Mouse (Mus musculus): ENCODE measurements around the gene Cntnap2. TPM values are rescaled to one million over a fixed set of nuclear protein-coding genes. Genes with fewer than 3 reads are reported as not detected.
A peak's percentile ranks its signal among the peaks of the same experiment; 100 is the strongest.
"Not testable (repeated sequence)": the region's sequence is repeated elsewhere in the genome, so short reads cannot be mapped to it uniquely, and the experiment has no call there.

Gene Cntnap2
- total RNA-seq, 2 experiments from 2014 or later = 100 to 104 TPM

DNA sequence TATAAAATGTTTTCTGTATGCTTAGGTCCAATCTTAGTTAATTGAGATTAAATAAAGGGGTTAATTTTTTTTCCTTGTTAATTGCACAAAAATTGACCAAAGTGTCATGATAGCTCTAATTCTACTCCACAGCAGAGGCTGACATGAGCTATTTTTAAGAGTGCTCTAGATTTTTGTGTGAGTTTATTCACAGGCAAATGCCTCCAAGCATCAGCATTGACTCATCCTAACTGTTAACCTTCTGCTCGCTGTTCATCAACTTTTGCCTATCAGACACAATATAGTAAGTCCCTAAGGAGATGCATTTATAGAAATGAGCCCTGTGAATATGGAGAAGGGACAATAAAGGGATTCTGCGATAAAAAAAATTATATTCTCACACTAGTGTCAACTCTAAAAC, 1138.1 kb downstream of the Cntnap2 start:
- intact Hi-C loops (cut with DNase I) = no loop called here
- no peak for DNase-seq

DNA sequence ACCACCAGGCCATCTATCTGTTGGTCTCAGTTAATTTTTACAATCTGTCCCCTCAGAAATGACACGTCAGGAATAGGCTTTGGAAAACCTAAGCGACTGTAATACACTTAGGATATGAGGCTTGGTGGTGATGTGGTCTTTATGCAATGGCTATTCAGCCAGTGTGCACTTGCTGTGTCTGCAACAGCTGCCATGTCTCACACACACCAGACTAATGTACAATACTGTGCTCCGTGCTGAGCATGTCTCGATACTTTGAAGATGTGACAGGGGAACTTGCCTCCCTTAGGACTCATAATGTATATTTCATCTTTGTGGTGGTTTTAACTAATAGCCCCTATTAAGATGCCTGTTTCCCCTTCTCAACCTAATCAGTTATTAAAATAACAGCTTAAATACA, 1142.7 kb downstream of the Cntnap2 start:
- no peak for DNase-seq
- intact Hi-C loops (cut with DNase I) = no loop called here

DNA sequence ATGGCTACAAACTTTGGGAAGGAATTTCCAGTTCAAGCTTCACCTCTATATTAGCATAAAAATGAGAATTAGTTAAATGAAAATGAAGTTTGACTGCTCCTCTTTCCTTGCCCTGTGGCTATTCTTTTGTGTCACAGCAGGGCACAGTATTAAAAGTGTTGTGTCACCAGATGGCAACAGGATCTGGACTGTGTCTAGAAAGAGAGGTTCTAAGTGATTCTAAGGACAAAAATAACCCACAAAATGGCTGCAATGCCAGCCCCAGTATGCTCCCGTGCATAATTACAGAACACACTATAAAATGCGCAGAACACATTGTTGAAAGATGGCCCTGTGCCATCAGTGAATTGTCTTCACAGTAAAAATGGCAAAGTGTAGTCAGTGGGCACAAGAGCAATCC, 1146.4 kb downstream of the Cntnap2 start:
- DNase-seq = peak; percentile 1
- intact Hi-C loops (cut with DNase I) = no loop called here

DNA sequence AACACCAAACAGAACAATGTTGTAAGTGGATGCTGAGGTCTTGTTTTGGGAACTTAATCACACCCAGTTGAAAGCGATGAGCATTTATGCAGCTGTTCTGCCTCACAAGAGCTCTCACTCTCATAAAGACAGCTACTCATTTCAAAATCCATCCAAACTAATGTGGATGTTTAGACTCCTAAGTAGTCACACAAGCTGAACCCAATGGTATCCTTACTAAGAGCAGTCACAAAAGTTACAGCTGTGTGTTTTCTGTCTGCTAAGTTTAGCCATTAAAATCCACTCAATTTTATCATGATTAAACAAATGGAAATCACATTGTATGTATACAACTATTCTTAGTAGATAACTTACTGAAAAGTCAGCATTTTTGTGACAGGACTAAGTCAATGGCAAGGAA, 1173.7 kb downstream of the Cntnap2 start:
- no peak for DNase-seq
- intact Hi-C loops (cut with DNase I) = no loop called here

DNA sequence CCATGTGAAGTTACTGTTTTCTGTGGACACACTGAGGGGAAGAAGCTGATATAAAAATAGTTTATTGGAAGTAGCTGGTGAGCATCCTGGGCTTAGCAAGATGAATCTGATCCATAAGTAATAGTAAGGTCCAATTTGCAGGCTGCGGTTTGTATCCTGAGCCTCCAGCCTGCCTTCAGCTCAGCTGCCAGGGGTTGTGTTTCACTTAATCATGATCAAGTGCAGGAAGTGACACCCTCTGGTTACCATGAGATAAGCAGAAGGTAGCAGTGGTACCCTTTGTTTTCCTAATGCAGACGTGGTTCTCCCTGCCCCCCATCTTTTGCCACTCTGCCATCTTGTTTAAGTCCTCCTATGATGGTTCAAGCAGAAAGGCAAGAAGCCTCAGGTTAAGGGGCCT, 1181.2 kb downstream of the Cntnap2 start:
- intact Hi-C loops (cut with DNase I) = no loop called here

DNA sequence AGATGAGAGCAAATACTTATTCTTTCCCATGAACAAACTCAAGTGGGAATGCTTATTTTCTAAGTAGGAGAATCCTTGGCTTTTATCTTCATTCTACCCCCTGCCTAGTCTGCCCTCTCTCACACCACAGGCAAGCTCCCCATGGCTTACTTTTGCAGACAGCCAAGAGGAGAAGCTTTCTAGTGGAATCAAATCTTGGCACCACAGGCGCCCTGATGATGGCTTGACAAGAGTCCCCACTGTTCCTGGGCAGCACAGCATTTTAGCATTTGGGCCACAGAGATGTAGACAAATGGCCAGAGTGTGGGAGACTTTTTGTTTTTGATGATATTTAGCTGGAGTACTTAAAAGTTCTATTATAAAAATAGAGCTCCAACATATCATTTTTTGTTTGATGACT, 1204.0 kb downstream of the Cntnap2 start:
- DNase-seq = peak; percentile 66
- intact Hi-C loops (cut with DNase I) = no loop called here

More for the DNA sequence above, 1181.2 kb downstream of the Cntnap2 start:
- no peak for DNase-seq

DNA sequence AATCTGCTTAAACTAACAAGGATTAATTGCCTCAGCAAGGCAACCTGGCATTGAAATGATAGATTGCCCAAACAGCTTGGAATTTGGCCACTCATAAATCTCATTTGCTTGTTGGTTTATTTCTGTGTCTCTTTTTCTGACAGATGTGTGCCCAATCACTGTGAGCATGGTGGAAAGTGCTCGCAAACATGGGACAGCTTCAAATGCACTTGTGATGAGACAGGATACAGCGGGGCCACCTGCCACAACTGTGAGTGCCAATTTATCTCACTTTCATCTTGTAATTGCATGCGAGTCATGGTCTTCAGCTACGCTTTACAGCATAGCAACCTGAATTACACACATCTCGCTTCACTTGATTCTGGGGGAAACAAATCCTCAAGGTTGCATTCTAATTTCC, 1287.8 kb downstream of the Cntnap2 start:
- intact Hi-C loops (cut with DNase I) = no loop called here
- peak; percentile 58 for DNase-seq

DNA sequence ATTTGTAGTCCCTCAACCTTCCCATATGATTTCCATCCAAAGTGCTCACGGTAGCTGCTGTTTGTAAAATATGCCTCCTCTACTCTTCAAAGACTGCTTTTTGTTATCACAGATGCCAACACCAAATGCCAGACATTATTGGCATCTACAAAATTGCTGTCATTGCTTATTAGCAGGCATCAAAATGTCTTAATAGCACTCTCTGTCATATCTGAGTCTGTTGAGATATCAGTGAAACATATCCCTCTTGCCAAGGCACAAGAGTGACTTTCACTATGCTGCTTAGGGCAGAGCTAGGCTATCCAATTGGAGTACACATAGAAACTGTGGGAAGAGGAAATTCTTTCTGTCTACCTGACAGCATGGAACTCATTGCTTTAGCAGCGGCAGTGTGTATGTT, 1301.9 kb downstream of the Cntnap2 start:
- intact Hi-C loops (cut with DNase I) = no loop called here
- DNase-seq = no peak

DNA sequence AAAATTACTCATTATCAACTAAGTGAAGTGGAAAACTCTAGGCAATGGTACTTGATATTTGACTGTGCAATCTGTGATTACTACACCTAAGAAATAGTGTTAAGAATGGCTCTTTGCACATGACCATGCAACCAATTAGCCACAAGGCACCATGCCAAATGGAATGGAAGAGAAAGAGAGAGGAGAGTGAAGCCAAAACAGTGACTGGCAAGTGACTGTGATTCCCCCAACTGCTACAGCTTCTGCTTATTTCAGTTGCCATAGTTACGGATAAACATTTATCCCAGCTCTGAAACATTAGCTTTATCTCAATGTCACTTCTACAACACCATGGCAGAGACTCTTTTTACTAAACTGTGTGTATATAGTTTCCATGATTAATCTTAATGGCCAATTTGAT, 1303.0 kb downstream of the Cntnap2 start:
- intact Hi-C loops (cut with DNase I) = no loop called here
- DNase-seq = peak; percentile 61

DNA sequence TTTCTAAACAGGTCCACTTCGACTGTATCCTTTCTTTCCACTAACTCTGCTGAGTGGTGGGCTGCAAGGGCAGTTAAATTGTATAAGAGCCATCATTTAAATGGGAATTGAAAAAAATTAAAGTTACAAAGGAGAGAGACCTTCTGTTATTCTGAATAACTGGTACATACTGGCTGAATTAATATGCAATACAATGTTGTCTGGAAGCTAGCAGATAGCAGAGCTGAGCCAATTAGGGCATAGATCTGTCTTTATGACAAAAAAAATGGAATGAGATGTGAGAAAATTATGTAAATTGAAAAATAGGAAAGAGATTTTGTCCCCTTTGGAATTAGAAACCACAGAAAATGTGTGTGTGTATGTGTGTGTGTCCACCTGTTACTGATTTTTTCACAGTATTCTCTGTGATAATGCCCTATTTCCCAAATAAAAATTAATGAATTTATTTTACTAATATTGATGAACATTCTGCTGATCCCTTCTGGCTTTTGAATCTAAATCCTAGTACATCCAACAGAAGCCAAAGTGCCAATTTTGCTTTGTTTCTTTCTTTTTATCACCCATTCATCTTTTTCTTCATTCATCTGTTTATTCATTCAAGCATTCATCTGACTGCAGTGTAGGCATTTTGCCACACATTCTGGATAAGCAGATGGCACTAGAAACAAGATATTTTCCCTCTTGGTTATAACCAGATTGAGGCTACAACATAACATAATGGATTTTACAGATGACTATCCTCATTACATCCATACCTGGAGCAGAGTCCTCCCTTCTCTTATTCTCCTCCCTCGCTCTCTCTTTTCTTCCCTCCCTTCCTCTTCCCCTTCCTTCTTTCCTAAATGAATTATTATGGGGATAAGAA, 1339.8 kb downstream of the Cntnap2 start:
- intact Hi-C loops (cut with DNase I) = no loop called here
- peak; percentile 6 for DNase-seq

DNA sequence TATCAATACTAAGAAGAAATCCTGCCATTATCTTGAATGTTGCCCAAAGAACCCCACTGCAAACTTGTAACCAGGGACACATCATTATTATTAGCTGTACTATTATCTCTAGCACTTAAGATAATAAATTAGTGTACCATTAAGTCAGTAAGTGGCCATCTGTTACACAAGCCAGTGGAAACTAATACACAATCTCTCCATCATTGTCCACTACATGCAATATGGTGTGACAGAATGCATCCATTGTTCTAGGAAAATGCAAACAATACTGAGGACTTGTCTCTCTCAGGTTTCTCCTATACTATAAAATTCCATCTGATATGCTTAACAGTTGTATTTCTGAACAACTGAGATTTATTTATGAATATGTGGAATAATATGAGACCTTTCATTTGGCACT, 1355.0 kb downstream of the Cntnap2 start:
- no peak for DNase-seq
- intact Hi-C loops (cut with DNase I) = no loop called here

DNA sequence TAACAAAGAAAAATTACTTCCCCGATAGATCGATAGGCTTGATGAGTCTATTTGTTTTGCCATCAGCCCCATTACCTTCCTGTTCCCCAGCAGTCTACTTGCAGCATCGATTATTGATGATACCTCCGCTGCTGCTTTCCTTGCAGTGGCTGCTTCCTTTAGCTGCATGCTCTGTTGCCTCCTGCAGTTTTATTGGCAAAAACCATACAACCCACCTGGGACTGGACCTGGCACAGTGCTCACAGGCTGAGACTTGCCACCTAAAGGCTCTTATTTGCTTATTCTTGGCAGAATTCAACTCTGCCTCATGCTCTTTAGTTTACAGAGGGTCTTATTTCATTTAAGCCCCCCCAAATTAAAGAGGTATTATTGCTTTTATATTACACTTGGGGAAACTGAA, 1355.4 kb downstream of the Cntnap2 start:
- DNase-seq = peak; percentile 9
- intact Hi-C loops (cut with DNase I) = no loop called here

DNA sequence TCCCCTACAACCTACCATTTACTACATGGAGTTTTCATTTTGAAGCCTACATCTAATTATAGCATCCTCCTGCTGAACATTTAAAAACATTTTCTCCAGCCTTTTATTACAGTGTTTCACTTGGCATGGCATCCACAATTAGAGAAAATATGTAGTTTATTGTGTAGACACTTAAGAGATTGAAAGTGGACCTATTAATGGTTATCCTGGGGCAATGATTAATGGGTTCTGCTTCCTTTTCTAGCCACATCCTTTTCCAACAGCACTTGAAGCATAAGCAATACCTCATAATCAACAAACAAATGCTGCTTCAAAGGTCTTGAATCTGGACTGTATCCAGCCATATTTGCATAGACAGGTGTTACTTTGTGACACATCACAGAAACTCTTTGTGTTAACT, 1360.7 kb downstream of the Cntnap2 start:
- no peak for DNase-seq
- intact Hi-C loops (cut with DNase I) = no loop called here

DNA sequence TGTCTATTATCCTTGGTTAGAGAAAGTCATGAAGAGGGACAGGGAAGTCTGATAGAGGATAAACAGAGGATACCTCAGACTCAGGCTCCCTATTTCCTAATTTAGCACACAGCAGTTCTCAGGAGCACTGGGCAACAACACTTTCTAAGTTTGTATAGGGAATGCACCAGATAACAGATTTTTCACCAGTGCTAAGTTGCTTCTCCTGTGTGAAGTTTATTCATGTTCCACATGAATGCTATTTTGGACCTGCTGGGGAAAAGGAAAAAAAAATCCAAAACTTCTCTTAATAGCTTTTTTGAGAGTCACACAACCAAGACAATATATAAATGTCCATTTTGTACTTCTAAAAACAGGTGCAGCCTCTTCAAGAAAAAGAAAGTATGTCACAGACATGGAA, 1361.2 kb downstream of the Cntnap2 start:
- no peak for DNase-seq
- intact Hi-C loops (cut with DNase I) = no loop called here

DNA sequence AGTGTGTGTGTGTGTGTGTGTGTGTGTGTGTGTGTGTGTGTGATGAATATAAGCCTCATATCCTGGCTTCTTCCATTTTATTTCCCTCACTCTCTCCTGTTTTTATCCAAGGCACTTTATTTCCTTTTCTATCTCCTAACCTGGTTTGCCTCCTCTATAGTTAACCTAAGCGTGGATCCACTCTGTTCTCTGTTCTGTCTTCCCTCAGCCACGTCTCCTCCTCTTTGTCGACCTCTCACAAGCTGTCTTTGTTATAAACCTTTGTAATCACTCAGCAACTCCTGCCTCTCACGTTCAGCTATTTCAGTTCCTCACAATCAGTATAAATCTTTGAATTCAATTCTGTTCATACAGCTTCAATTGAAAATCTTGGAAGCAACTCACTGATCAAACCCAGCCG, 1369.1 kb downstream of the Cntnap2 start:
- intact Hi-C loops (cut with DNase I) = no loop called here
- no peak for DNase-seq

DNA sequence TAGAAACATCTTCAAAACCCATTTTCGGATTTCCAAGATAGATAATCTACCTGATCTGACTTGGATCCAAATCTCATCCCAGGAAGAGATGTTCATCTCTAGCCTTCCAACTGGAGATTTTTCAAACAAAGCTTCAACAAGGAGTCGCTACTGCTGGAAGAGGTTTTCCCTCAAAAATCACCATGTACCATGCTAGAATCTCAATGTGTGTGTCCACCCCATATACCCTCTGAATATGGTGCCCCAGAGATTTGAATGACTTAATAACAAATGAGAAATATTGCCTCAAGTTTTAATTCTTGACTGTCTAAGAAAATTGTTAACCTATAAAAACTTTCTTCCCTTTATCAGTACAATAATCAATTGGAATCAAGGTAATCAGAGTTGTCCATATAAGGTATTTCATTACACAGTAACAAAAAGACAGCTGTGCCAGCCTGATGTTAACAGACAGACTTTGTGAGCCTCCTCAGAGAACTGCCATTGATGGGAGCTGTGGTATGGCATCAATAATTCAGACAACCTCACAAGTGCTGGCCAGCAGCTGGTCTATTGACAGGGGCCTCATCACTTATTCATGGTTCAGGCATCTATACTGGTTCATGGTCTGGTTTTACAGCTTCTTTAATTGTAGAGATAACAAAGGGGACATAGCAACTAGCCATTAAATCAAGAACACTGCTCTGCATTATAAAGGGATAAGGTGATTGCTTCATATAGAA, 1391.9 kb downstream of the Cntnap2 start:
- no peak for DNase-seq
- intact Hi-C loops (cut with DNase I) = no loop called here

DNA sequence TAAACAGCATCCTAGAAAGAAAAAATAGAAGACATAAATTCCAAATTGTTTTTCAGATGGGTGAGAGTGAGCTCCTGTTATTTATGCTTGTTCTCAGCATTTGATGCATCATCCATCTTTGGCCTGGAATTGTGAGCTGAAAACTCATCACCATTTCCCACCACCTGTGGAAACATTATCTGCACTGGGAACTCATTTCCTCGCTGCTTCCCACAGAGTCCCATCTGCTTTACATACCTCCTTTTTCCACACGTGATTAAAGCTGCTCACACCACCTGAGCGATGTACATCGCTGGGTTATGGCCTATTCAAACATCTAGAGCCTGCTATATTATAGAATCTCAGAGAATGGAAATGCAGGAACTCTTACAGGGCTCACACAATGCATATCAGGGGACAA, 1413.5 kb downstream of the Cntnap2 start:
- intact Hi-C loops (cut with DNase I) = no loop called here
- DNase-seq = no peak

DNA sequence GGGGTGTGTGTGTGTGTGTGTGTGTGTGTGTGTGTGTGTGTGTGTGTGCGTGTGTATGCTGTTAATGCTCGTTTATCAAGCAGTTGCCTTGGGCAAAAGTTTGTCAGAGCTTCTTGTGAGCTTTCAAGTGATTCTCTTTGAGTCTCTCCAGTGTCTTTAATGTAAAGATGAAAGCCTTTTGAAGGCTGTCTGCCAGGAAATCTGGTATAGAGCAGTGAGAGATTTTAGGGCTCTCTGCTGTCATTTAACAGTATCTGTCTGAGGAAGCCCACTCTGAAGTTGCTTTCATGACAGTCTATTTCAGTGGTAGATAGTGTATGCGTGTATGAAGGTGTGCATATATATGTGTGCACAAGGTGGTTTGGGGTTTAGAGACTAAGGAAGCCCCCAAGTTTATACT, 1425.2 kb downstream of the Cntnap2 start:
- intact Hi-C loops (cut with DNase I) = no loop called here
- DNase-seq = no peak

DNA sequence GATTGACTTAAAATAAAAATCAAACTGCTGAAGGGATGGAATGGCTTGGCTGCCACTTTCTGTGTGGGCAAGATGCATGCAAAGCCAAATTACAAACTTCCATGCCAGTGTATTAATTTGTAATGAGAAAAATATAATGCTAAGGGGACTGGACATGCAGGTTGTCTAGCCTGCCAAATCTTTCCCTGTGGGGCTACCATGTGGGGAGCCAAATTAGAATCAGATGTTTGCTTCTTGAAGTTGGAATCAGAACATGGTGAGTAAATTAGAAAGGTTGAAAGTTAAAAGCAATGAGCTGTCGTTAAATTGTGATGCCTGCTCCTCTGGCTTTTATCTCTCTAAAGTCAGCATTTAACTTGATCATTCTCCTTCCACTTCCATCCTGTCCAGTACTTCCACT, 1443.6 kb downstream of the Cntnap2 start:
- DNase-seq = peak; percentile 41
- intact Hi-C loops (cut with DNase I) = no loop called here

DNA sequence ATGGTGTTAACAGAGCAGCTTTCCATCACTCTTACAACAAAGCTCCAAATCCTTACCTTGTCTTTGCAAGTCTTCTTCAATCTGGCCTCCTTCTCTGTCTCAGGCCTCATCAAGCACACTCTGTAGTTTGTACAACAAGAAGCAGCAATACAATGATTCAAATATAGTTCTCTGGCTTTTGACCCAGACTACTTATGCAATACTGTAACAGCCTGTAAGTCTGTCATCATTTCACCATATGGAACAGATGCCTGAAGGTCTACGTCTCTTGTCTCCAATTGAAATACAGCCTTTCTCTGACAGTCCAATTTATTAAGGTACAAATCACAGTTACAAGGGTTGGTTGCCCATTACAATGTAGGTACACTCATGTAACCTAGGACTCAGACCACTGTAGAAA, 1453.7 kb downstream of the Cntnap2 start:
- intact Hi-C loops (cut with DNase I) = no loop called here

DNA sequence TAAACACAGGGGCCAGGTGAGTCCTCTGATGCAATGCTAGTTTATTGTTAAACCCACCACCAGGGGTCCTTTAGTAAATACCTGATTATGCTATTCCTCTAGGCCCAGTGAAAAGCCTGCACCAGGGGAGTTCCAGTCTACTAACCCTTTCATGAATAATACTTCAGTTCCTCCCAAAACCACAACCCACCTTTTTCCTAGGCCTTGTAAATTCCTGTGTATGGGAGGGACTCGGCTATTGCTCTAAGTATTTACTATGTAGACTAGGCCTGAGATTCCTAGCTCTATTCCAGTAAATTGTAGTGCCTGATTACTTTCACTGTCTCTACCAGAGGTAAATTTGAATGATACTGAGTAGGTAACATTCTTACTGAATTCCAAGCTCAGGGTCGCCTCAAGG, 1478.4 kb downstream of the Cntnap2 start:
- intact Hi-C loops (cut with DNase I) = not testable (repeated sequence)

More for the DNA sequence above, 1453.7 kb downstream of the Cntnap2 start:
- DNase-seq = no peak

DNA sequence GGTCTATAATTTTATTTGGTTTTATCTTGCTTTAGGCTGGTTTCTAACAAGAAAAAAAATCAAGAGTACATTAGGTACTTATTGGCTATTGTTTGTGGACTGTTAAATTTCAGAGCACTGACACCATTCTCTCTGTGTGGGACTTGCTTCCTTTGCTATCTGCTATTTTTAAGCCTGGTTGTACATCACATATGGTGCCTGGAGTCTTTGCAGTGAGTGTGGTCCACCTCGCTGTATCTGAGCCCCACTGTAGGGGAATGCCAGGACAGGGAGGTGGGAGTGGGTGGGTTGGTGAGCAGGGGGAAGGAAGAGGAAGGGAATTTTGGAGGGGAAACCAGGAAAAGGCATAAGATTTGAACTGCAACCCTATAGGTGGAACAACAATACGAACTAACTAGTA, 1504.3 kb downstream of the Cntnap2 start:
- intact Hi-C loops (cut with DNase I) = no loop called here
- DNase-seq = no peak

More for the DNA sequence above, 1478.4 kb downstream of the Cntnap2 start:
- not testable (repeated sequence) for DNase-seq
